Mouse (Mus musculus) limb, embryonic 15.5 days (tissue): Measurements from ENCODE around the gene Hspa1a. TPM values are rescaled to one million over a fixed set of nuclear protein-coding genes. Genes with fewer than 3 reads are reported as not detected.

Experiments
- polyA plus RNA-seq: library from polyadenylated mRNA; unstranded; fragments of >200 nt; fragmentation: Nextera tagmentation; extraction: Ambion mirVana; gene quantifications from 2 replicates; pipeline ENCODE4 v1.2.1, GENCODE M21; 2015

Gene Hspa1a
- polyA plus RNA-seq, 1 experiment from 2014 or later, result 31.7 TPM

Other genes starting within 250 kb of the Hspa1a start
- gene C4b, start 228.3 kb downstream of the Hspa1a start, polyA plus RNA-seq, result 1.5 and 3.3 TPM in 2 replicates
- 0.12 and 0.25 TPM in 2 replicates for gene Cyp21a1, start 167.6 kb downstream of the Hspa1a start, polyA plus RNA-seq
- gene Stk19, start 135.2 kb downstream of the Hspa1a start, polyA plus RNA-seq, result 26.1 and 29.3 TPM in 2 replicates
- 62.1 and 65.8 TPM in 2 replicates for gene Dxo, start 135.1 kb downstream of the Hspa1a start, polyA plus RNA-seq
- 47.2 and 47.4 TPM in 2 replicates for gene Skiv2l, start 121.9 kb downstream of the Hspa1a start, polyA plus RNA-seq
- gene Nelfe, start 121.8 kb downstream of the Hspa1a start, polyA plus RNA-seq, result 90.1 and 96.4 TPM in 2 replicates
- gene Cfb, start 109.6 kb downstream of the Hspa1a start, polyA plus RNA-seq, result 2.8 and 3.6 TPM in 2 replicates
- 1.7 and 2.8 TPM in 2 replicates for gene Zbtb12, start 92.7 kb downstream of the Hspa1a start, polyA plus RNA-seq
- gene Gm20547, start 90.1 kb downstream of the Hspa1a start, polyA plus RNA-seq, result not detected in 2 replicates
- 4.6 and 5.2 TPM in 2 replicates for gene C2, start 73.9 kb downstream of the Hspa1a start, polyA plus RNA-seq
- 64.6 and 78.1 TPM in 2 replicates for gene Ehmt2, start 73.7 kb downstream of the Hspa1a start, polyA plus RNA-seq
- 0.17 TPM in 1 of 2 replicates, not detected in the other for gene Slc44a4, start 57.7 kb downstream of the Hspa1a start, polyA plus RNA-seq
- 20.1 and 20.5 TPM in 2 replicates for gene Neu1, start 40.9 kb downstream of the Hspa1a start, polyA plus RNA-seq
- gene Hspa1b, start 12.9 kb downstream of the Hspa1a start, polyA plus RNA-seq, result 3.3 and 3.6 TPM in 2 replicates
- not detected in 2 replicates for gene Gm20481, start 2.2 kb downstream of the Hspa1a start, polyA plus RNA-seq
- 0.46 and 0.65 TPM in 2 replicates for gene Hspa1l, start 547 bp upstream of the Hspa1a start, polyA plus RNA-seq
- 143 and 159 TPM in 2 replicates for gene Lsm2, start 9.7 kb upstream of the Hspa1a start, polyA plus RNA-seq
- 94.4 and 95.1 TPM in 2 replicates for gene Vars, start 28.8 kb upstream of the Hspa1a start, polyA plus RNA-seq
- gene Vwa7, start 44.4 kb upstream of the Hspa1a start, polyA plus RNA-seq, result 0.18 and 0.20 TPM in 2 replicates
- 8.9 and 9.4 TPM in 2 replicates for gene Sapcd1, start 55.9 kb upstream of the Hspa1a start, polyA plus RNA-seq
- gene Msh5, start 74.6 kb upstream of the Hspa1a start, polyA plus RNA-seq, result 3.0 and 3.5 TPM in 2 replicates
- gene Clic1, start 77.8 kb upstream of the Hspa1a start, polyA plus RNA-seq, result 351 and 363 TPM in 2 replicates
- 321 and 336 TPM in 2 replicates for gene Ddah2, start 86.9 kb upstream of the Hspa1a start, polyA plus RNA-seq
- 181 and 203 TPM in 2 replicates for gene Ly6g6c, start 93.2 kb upstream of the Hspa1a start, polyA plus RNA-seq
- 1.0 and 1.4 TPM in 2 replicates for gene Mpig6b, start 94.0 kb upstream of the Hspa1a start, polyA plus RNA-seq
- gene Ly6g6e, start 104.7 kb upstream of the Hspa1a start, polyA plus RNA-seq, result 50.6 and 53.7 TPM in 2 replicates
- 1.1 and 2.4 TPM in 2 replicates for gene Ly6g6d, start 105.9 kb upstream of the Hspa1a start, polyA plus RNA-seq
- gene Ly6g6f, start 113.5 kb upstream of the Hspa1a start, polyA plus RNA-seq, result 0.13 and 0.20 TPM in 2 replicates
- gene Abhd16a, start 117.1 kb upstream of the Hspa1a start, polyA plus RNA-seq, result 101 and 112 TPM in 2 replicates
- gene Ly6g5c, start 136.1 kb upstream of the Hspa1a start, polyA plus RNA-seq, result not detected in 2 replicates
- 0.78 and 0.99 TPM in 2 replicates for gene Ly6g5b, start 143.3 kb upstream of the Hspa1a start, polyA plus RNA-seq
- 16.8 and 17.4 TPM in 2 replicates for gene Gpank1, start 149.3 kb upstream of the Hspa1a start, polyA plus RNA-seq
- gene Csnk2b, start 149.9 kb upstream of the Hspa1a start, polyA plus RNA-seq, result 293 and 297 TPM in 2 replicates
- gene D17H6S53E, start 154.2 kb upstream of the Hspa1a start, polyA plus RNA-seq, result 10.5 and 11.2 TPM in 2 replicates
- 0.52 and 2.0 TPM in 2 replicates for gene Apom, start 159.9 kb upstream of the Hspa1a start, polyA plus RNA-seq
- gene Bag6, start 163.0 kb upstream of the Hspa1a start, polyA plus RNA-seq, result 49.6 and 51.8 TPM in 2 replicates
- gene Prrc2a, start 192.7 kb upstream of the Hspa1a start, polyA plus RNA-seq, result 142 and 147 TPM in 2 replicates
- 14.6 and 18.6 TPM in 2 replicates for gene Aif1, start 203.9 kb upstream of the Hspa1a start, polyA plus RNA-seq
- gene Lst1, start 216.3 kb upstream of the Hspa1a start, polyA plus RNA-seq, result 25.8 and 27.5 TPM in 2 replicates
- gene Ltb, start 222.3 kb upstream of the Hspa1a start, polyA plus RNA-seq, result 1.0 and 1.2 TPM in 2 replicates
- 0.64 and 0.82 TPM in 2 replicates for gene Tnf, start 229.9 kb upstream of the Hspa1a start, polyA plus RNA-seq
- 0.37 TPM in 1 of 2 replicates, not detected in the other for gene Lta, start 233.2 kb upstream of the Hspa1a start, polyA plus RNA-seq
- gene Gm16181, start 248.7 kb upstream of the Hspa1a start, polyA plus RNA-seq, result 0.41 and 0.77 TPM in 2 replicates